Mouse (Mus musculus): Measurements from ENCODE around the gene Pgghg.
A peak's percentile ranks its signal among the peaks of the same experiment; 100 is the strongest.

The Pgghg gene

GRCm38 (mm10) chr7:140941222-140942051 lies at the start of gene Pgghg:
Gene Pgghg (plus strand): TSS chr7:140941391.
- DNase-seq (ENCODE audit: low read depth, low spot score) = peak; percentile 94

- no peak for DNase-seq (ENCODE audit: low read depth, low spot score)
These were observed 47.2 kb upstream of the Pgghg start for GRCm38 (mm10) chr7:140894031-140894430.

GRCm38 (mm10) chr7:140894611-140895010 lies 46.6 kb upstream of the Pgghg start:
- DNase-seq (ENCODE audit: low read depth, low spot score) = no peak

- no peak for DNase-seq (ENCODE audit: low read depth, low spot score)
These were observed 43.3 kb upstream of the Pgghg start for GRCm38 (mm10) chr7:140897863-140898262.

DNA sequence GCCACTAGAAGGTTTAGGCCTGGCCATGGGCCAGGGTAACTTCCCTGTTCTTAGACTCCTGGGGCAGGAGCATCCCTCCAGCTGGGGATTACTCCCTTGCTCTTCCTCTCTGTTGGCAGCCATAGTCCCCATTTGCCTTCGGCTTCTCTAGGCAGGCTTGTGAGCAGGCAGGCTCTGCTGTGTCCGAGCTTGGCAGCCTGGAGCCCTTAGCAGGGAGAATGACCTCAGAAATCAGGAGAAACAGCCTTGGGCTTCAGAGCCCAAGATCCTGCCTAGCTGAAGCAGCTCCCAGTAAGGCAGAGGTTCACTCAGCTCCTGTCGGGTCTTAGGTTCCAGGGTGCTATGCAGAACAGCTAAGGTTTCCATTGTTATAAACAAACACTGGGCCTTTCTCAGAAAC lies 42.1 kb upstream of the Pgghg start:
- no peak for DNase-seq (ENCODE audit: low read depth, low spot score)

DNA sequence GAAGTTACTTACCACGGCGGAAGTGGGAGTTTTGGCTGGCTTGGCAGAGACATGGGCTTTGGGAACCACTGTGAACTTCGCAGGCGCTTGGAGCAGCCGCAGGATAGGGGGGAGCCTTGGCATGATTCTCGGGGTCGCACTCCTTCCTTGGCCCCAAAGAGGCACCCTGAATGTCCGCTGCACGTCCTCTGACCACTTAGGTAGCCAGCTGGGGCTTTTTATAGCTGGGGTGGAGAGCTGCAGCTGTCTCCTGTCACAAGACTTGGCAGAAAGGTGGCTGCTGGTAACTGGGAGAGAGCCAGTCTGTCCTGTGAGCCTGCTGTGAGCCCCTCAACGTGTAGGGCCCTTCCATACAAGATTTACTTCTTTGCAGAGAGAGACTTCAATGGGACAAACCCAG lies 41.0 kb upstream of the Pgghg start, which contains the start of gene Cox8b:
Gene Cox8b (minus strand): TSS at position 227 of the 400 bp plus-strand sequence.
- DNase-seq (ENCODE audit: low read depth, low spot score) = no peak

GRCm38 (mm10) chr7:140902036-140902875 lies 38.9 kb upstream of the Pgghg start:
- DNase-seq (ENCODE audit: low read depth, low spot score) = no peak

DNA sequence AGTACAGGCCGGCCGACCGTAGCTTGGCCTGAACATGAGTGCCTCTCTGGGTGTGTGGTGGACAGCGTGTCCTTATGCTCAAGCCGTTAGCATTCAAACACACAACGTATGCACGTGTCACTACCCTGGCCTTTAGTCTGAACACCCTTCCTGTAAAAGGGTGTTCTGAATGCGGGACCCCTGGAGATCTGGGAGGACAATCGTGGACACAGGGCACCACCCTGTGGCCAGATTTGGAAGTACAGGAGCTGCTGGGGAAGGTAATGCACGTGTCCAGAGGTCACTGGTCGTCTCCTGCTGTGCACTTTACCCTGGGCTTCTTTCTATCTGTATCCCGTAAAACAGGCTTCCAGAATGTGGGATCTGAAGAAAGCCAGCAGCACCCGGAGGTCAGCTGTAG lies 38.0 kb upstream of the Pgghg start:
- DNase-seq (ENCODE audit: low read depth, low spot score) = peak; percentile 75

- no peak for DNase-seq (ENCODE audit: low read depth, low spot score)
These were observed 35.5 kb upstream of the Pgghg start for GRCm38 (mm10) chr7:140905642-140906081.

GRCm38 (mm10) chr7:140907131-140907530 lies 34.1 kb upstream of the Pgghg start:
- DNase-seq (ENCODE audit: low read depth, low spot score) = no peak

DNA sequence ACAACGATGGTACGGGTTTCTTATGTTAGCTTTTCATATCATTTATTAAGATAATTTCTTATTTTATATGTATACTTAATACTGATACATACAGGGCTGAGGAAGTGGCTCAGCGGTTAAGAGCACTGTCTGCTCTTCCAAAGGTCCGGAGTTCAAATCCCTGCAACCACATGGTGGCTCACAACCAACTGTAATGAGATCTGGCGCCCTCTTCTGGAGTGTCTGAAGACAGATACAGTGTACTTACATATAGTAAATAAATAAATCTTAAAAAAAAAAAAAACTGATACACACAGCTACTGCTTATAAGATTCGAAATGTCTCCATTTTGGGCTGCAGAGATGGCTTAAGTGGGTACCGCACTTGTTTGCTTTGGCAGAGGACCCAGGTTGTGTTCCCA lies 33.5 kb upstream of the Pgghg start:
- DNase-seq (ENCODE audit: low read depth, low spot score) = peak; percentile 9

DNA sequence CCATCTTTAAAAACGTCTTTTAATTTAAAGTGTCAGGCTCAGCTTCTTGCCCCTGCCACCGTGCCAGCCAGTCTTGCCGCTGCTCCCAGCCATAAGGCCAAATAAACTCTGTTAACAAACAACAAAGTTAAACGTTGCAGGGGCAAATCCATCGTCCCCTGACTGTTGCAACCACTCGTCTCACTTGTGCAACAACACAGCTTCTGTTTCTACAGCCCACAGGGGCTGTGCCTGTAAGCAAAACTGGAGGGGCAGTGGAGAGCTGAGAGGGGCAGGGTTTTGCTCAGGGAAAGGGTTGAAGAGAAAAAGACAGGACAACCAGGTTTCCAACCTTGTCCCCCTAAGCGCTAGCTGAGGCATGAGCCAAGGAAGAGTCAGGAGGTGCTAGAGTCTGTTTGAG lies 33.0 kb upstream of the Pgghg start:
- no peak for DNase-seq (ENCODE audit: low read depth, low spot score)

DNA sequence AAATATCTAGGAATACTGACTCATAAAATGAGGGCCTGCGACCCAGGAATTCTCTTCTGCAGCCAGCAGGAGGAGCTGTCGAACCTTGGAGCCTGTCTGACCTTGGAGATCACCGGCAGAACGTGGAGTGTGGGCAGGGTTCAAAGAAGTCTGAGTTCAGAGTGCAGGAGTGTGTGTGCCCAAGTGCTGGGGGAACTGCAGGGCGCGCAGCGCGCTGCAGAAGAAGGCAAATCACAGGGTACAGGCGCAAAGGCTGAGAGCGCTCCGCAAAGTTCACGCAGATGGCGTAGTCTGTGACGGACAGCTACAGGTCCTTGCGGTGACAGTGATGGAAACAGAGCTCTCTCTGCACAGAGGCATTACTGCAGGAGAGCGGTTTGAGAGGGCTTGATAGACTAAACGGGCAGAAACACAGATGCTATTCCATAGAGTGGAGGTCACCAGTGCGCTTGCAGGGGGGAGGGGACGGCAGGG lies 32.5 kb upstream of the Pgghg start:
- peak; percentile 63 for DNase-seq (ENCODE audit: low read depth, low spot score)

GRCm38 (mm10) chr7:140912293-140912692 lies 28.9 kb upstream of the Pgghg start:
- DNase-seq (ENCODE audit: low read depth, low spot score) = no peak

DNA sequence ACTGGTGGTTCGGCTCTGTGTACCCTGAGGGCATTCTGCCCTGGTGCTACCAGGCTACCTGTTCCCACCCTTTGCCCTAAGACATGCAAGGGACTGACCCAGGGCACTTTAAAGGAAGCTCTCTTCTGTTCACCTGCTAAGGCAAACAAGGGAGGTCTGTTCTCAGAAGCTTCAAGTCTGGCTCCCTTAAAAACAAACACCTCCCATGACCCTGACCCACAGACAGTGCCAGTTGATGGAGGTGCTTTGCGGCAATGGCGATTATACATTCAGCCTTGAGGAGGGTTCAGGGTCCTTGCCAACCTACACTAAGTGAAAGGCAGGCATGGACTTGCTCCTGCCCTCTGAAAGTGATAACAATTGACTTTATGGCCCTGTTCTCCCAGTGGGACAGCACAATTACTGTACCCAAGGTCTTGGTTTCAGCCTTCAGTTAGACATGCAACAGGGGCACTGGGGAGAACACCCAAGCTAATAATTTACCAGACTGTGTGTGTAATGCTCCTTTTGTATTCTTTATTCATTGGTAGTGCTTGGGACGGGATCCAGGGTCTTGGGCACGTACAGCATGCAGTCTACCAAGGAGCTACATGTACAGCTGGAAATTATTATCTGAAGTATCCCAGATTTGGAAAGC lies 28.2 kb upstream of the Pgghg start:
- DNase-seq (ENCODE audit: low read depth, low spot score) = no peak

DNA sequence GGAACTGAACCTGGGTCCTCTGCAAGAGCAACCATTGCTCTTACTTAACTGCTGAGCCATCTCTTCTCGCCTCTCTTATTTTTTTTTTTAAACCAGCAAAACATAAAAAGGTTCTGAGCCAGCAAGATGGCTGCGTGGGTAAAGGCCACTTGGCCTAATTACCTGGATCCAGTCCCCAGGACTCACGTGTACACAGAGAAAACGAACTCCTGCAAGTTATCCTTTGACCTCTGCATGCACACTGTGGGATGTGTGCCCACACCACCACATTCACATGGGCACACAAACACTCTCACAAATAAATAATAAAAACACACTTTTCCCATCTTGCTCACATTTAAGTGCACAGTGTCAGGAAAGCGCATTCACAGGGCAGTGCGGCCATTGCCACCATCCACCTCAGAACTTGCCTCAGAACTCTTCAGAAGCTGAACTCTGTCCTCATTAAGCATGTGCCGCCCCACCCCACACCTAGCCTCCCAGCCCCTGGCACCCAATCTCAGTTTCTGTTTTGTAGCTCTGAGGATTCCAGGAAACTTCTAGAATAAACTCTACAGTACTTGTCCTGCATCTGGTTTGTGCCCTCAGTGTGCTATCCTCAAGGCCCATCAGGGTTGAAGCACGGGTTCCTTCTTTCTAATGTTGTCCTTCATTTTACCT lies 27.0 kb upstream of the Pgghg start:
- DNase-seq (ENCODE audit: low read depth, low spot score) = no peak

DNA sequence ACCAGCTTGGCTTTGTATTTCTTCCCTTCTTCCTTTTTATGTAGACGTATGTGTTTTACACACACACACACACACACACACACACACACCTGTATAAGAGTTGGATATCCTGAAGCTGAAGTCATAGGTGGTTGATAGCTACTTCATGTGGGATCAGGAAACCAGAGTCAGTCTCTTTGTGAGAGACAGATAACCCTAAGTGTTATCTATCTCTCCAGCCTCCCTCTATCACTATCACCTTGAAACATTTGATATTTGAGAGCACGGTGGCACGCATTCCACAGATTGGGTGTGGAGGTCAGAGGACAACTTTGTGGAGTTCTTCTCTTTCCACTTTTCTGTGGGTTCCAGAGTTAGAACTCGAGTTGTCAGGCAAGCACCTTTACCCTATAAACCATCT lies 21.3 kb upstream of the Pgghg start:
- DNase-seq (ENCODE audit: low read depth, low spot score) = no peak

DNA sequence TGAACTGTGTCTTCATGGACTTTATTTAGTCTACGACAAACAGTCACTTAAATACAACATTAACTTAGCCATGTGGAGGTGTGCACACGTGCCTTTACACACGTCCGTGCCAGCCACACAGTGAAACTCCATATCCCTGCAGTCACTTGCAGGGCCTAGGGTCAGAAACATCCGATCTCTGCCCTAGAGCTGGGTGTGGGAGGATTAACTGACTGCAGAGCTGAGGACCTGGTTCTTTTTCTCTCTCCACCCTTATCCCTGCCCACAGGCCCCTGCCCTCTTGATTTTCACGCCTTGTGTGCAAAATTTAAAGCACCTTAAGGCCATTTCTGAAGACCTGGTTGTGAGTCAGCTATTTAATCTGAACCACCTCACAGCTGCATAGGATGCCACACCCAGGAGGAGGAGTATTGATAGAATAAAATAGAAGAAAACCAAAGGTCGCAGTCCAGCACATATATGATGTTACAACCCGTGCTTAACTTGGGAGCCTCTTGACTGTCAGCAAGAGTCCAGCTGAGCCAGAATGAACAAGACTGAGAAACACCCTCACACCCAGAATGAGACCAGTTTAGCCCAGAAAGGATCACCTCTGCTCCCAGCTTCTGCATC lies 20.7 kb upstream of the Pgghg start, which contains the start of gene Nlrp6:
Gene Nlrp6 (plus strand): TSS at position 485 of the 612 bp plus-strand sequence.
- no peak for DNase-seq (ENCODE audit: low read depth, low spot score)

DNA sequence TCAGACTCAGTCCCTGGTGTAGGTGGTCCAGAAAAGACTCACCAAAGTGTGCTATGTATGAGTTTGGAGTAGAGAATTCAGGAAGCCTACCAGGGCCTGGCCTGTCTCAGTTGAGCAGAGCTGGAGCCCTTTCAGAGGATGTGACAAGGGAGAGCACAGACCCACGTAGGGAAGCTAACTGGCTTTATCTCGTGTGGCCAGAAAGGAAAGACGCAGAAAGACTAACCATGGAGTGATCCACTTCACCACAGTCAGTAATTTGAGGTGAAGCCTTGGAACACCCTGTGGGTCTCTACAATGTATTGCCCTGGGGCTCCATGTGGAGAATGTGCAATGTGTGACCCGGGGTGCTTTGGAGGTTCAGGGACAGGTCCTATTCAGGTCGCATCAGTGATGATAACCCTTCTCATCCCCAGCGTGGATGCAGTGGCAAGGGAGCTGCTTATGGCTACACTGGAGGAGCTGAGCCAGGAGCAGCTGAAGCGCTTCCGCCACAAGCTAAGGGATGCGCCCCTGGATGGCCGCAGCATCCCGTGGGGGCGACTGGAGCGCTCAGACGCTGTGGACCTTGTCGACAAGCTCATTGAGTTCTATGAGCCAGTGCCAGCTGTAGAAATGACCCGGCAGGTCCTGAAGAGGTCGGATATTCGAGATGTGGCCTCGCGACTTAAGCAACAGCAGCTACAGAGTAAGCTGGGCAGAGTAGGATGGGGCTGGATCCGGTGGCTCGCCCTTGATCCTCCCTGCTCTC lies 19.8 kb upstream of the Pgghg start:
- no peak for DNase-seq (ENCODE audit: low read depth, low spot score)

GRCm38 (mm10) chr7:140922398-140923069 lies 18.7 kb upstream of the Pgghg start:
- DNase-seq (ENCODE audit: low read depth, low spot score) = no peak

All from A20 (cell line).